Mouse (Mus musculus): Measurements from ENCODE around the gene Mfsd4b1. TPM values are rescaled to one million over a fixed set of nuclear protein-coding genes. Genes with fewer than 3 reads are reported as not detected.

Gene Mfsd4b1
- 1 to 10 TPM; 3.0 to 3.1 TPM for total RNA-seq (2021)
- 0.62 and 1.5 TPM in 2 replicates for polyA plus RNA-seq (2012; rRNA removed)
- long read RNA-seq, partial matches to known transcripts: 0 of 2 reads
- long read RNA-seq, other reads (novel, unspliced or antisense): 0 of 2 reads

DNA sequence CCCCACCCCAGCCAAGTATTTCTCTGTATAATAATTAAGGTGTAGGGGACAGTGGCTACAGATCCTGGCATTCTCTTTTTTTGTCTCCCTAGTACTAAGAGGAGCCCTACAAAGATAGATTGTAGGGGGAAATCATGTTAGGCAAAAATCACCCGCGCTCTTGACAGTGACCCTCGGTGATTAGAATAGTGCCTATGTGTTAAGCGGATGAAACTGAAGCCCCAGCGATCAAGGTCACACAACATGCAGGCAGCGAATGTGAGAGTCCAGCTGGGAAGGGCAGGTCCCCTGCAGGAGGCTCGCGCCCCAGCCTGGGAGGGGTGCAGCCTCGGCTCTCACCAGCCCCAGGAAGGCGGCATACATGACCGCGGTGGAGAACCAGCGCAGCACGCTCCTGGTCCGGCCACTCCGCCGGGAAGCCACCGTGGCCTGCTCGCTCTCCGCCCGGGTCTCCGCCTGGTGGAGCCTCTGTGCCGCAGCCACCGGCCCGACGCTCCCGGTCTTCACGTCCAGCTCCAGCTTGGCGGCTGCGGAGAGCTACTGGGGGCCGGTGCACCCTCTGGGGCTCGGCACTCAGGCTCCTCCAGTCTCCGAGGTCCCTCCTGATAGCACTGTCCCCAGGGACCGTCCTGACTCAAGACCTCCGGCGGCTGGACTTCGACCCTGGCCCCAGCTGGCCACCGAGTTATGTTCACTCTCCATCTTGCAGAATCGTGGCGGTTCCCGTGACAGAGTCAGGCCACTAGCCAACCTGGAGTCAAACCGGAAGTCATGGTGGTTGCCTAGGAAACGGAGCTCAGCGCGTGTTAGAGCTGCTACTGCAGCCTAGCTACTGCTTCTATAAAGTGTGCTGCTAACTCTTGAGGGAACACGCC is at the start of gene Mfsd4b1:
TSS of gene Mfsd4b1 (minus strand) at position 715 of the 875 bp plus-strand sequence.
- DNase-seq: peak; percentile 91

GRCm38 (mm10) chr10:40073608-40074007 is 48.5 kb upstream of the Mfsd4b1 start:
- DNase-seq: peak; percentile 46

- no peak for DNase-seq
Measured at GRCm38 (mm10) chr10:40070684-40071083, 45.6 kb upstream of the Mfsd4b1 start.

GRCm38 (mm10) chr10:40069270-40069669 is 44.2 kb upstream of the Mfsd4b1 start:
- DNase-seq: peak; percentile 40

- DNase-seq: no peak
Measured at GRCm38 (mm10) chr10:40068595-40068994, 43.5 kb upstream of the Mfsd4b1 start.

DNA sequence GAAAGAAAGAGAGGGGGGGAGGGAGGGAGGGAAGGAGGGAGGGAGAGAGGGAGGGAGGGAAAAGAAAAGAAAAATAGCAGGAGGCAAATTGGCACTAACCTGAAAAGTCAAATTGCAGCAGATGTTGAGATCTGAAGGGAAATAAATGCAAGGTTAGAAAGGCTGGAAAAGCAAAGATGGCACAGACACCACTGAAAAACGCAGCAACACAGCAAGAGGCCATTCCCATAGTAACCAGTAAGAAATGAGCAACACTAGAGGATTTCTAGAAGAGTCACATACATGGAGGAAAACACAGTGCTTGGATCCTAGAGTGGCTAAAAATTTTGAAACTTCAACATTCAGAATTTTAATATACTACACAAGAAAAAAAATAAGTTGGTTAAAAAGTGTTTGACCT is 42.5 kb upstream of the Mfsd4b1 start:
- no peak for DNase-seq

DNA sequence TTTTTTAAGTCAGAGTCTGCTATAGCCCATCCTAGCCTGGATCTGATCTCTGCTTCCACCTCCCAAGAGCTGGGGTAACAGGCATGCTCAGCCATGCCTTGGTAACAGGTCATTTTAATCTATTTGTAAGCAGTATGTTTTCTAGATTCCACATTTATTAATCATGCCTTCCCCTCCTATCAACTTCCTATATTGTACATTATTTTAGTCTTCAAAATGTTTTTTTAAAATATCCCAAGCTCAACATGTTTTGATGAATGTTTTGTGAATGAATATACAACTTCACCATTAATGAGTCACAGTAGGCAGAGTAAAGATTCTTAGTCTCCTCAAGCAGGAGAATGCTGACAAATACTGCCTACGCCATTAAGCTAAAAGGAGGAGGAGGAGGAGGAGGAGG is 42.0 kb upstream of the Mfsd4b1 start:
- no peak for DNase-seq

DNA sequence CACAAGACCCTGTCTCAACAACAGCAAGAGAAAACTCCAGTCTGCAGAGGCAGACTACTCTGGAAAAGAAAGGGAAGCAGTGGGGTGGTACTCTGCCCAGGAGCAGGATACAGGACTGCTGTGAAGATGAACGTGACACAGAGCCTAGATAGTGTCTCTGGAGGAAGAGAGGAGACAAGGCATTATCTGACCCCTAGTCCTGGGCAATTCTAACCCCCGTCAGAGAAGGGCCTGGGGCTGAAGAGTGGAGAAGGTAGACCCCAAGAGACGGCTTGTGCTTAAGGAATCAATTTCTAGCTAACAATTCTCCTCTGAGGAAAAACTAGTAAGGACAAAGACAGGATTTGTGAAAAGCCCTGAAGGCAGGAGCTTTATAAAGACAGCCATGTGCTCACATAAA is 40.3 kb upstream of the Mfsd4b1 start:
- no peak for DNase-seq

- DNase-seq: peak; percentile 55
Measured at GRCm38 (mm10) chr10:40063291-40063890, 38.3 kb upstream of the Mfsd4b1 start.

- DNase-seq: no peak
Measured at GRCm38 (mm10) chr10:40062812-40063211, 37.7 kb upstream of the Mfsd4b1 start.

- no peak for DNase-seq
Measured at GRCm38 (mm10) chr10:40061926-40062325, 36.9 kb upstream of the Mfsd4b1 start.

- no peak for DNase-seq
Measured at GRCm38 (mm10) chr10:40058786-40059120, 33.7 kb upstream of the Mfsd4b1 start.

GRCm38 (mm10) chr10:40058062-40058785 is 33.2 kb upstream of the Mfsd4b1 start:
- DNase-seq: peak; percentile 43

- no peak for DNase-seq
Measured at GRCm38 (mm10) chr10:40057615-40058014, 32.5 kb upstream of the Mfsd4b1 start.

GRCm38 (mm10) chr10:40054455-40054854 is 29.4 kb upstream of the Mfsd4b1 start:
- no peak for DNase-seq

DNA sequence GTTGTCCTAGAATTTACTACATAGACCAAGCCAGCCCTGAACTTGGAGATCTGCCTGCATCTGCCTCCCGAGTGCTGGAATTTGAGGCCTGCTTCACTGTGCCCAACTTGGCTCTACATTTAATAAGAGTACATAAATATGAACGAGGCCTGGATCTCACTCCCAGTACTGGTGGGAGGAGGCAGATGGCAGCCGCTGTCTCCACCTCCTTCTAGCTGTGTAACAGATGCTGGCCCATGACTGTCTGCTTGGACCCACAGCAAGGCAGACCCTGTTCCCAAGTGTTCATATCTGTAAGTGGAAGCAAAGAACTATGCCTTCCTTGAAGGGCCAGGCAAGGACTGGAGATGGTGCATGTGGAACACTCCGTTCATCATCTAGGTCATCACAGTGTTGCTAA is 28.8 kb upstream of the Mfsd4b1 start:
- DNase-seq: no peak

- peak; percentile 15 for DNase-seq
Measured at GRCm38 (mm10) chr10:40053257-40053895, 28.3 kb upstream of the Mfsd4b1 start.

- DNase-seq: no peak
Measured at GRCm38 (mm10) chr10:40051997-40052396, 26.9 kb upstream of the Mfsd4b1 start.

DNA sequence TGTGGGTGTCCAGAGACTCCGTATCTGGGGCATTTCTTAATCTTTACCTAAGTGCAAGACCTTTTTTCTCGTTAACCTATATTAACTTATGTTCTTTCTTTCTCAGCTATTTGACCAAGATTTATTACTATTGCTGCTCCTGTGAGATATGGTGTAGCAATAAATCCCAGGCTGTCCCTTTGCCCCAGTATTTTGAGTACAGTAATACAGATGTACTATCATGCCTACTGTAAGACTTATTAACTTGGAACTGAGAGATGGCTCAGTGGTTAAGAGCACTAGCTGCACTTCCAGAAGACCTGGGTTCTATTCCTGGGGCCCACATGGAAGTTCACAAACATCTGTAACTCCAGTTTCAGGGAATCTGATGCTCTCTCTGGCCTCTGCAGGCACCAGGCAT is 25.7 kb upstream of the Mfsd4b1 start:
- no peak for DNase-seq

DNA sequence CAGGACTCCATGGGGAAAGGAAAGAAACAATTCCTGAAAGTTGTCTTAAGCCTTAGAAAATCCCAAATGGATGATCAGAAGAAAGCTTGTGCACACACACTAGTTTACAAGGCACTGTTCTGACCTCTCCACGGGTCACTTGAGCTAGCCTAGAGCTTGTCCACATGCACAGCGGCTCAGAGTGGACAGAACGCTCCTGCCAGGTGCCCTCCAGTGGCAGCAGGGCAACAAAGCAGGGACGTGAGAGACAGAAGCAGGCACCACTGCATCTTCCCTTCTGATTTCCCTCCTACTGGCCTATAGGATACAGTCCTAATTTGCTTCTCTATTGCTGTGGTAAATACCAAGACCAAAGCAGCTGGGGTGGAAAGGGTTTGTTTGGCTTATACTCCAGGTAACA is 16.3 kb upstream of the Mfsd4b1 start:
- peak; percentile 27 for DNase-seq

DNA sequence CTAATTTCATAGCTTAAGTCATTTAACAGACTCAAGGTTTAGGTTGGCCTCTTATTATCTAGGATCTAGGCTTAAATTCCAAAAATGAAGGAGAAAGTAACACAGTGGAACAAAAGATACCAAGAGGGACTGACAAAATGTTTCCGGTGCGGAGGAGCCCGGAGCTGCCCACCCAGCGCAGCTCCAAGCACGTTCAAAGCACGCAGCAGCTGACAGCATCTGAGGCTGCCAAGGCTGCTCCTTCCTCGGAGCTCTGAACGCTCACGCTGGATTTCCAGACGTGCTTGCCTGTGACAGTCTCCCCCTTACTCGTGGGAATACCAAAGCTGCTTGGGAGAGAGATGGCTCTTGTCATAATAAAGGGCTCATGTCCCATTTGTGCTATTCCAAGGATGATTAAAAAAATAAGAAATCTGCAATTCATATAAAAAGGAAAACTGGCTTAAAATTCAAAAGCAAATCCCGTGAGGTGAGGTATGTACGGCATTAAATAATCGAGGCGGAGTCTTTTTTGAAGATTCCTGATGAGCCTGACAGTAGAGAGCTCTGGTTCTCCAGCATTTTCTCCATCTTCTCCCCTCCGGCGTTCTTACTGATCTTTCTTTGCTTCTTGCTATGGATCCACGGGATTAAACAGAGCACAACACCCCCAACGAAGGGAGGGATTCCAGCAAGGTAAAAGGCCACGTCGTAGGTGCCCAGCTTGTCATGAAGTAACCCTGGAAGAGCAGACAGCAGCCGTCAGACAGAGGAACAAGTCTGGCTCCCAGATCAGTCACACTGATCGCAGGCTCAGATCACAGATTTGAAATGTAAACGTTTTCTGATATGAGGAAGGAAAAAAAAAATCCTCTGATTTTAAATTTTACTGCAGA is 11.9 kb upstream of the Mfsd4b1 start:
- no peak for DNase-seq
